Mouse (Mus musculus) neural tube, embryonic 11.5 days (tissue): ENCODE data around the gene Slc9a3. TPM values are rescaled to one million over a fixed set of nuclear protein-coding genes. Genes with fewer than 3 reads are reported as not detected.

Experiments
- ATAC-seq: fragments of 200-750 bp; cut with Nextera tagmentation; 2 replicates; pipeline ENCODE4 v1.8.0; 2017; ENCODE audit warnings: moderate number of reproducible peaks, mild to moderate bottlenecking, moderate TSS enrichment, moderate library complexity; ENCODE audit not compliant: insufficient read depth, low FRiP score, low TSS enrichment
- DNase-seq: peaks from one replicate; pipeline ENCODE4 v3.0.0-alpha.2; 2015; ENCODE audit warnings: low spot score
- H3K27ac ChIP-seq: fragments of 300-500 bp; sonication (generic); 2 replicates; pipeline ENCODE4 v1.5.1; 2014; ENCODE audit warnings: low read depth, mild to moderate bottlenecking, low read length
- H3K27me3 ChIP-seq: fragments of 300-500 bp; sonication (generic); 2 replicates; pipeline ENCODE4 v1.6.1; 2014; ENCODE audit warnings: mild to moderate bottlenecking, low read length, mixed read lengths; ENCODE audit not compliant: control insufficient read depth, insufficient read depth
- H3K36me3 ChIP-seq: fragments of 300-500 bp; sonication (generic); 2 replicates; pipeline ENCODE4 v1.6.1; 2014; ENCODE audit warnings: mild to moderate bottlenecking, low read length, moderate library complexity, mixed read lengths; ENCODE audit not compliant: control insufficient read depth, insufficient read depth
- H3K4me1 ChIP-seq: fragments of 300-500 bp; sonication (generic); 2 replicates; pipeline ENCODE4 v1.6.1; 2014; ENCODE audit warnings: low read length, mixed read lengths; ENCODE audit not compliant: control insufficient read depth, insufficient read depth
- H3K4me2 ChIP-seq: fragments of 300-500 bp; sonication (generic); 2 replicates; pipeline ENCODE4 v1.6.1; 2014; ENCODE audit warnings: low read depth, mild to moderate bottlenecking, moderate library complexity
- H3K4me3 ChIP-seq: fragments of 300-500 bp; sonication (generic); 2 replicates; pipeline ENCODE4 v1.5.1; 2014; ENCODE audit warnings: low read depth, low read length
- H3K9ac ChIP-seq: fragments of 300-500 bp; sonication (generic); 2 replicates; pipeline ENCODE4 v1.6.1; 2014; ENCODE audit warnings: mild to moderate bottlenecking, low read length
- H3K9me3 ChIP-seq: fragments of 300-500 bp; sonication (generic); 2 replicates; pipeline ENCODE4 v1.6.1; 2016; ENCODE audit warnings: low read length; ENCODE audit not compliant: control insufficient read depth
- WGBS: fragments of 180-500 bp; shearing (Covaris S2); extraction: QIAGEN DNeasy Blood & Tissue Kit; methylation state at CpG from one replicate; pipeline ENCODE4 v1.1.7; 2014; 5-methylcytosine and 5-hydroxymethylcytosine counted together
- polyA plus RNA-seq: library from polyadenylated mRNA; unstranded; fragments of >200 nt; fragmentation: Nextera tagmentation; extraction: Ambion mirVana; gene quantifications from 2 replicates; pipeline ENCODE4 v1.2.1, GENCODE M21; 2014

The Slc9a3 gene
- polyA plus RNA-seq, 1 experiment from 2014 or later = not detected

DNA sequence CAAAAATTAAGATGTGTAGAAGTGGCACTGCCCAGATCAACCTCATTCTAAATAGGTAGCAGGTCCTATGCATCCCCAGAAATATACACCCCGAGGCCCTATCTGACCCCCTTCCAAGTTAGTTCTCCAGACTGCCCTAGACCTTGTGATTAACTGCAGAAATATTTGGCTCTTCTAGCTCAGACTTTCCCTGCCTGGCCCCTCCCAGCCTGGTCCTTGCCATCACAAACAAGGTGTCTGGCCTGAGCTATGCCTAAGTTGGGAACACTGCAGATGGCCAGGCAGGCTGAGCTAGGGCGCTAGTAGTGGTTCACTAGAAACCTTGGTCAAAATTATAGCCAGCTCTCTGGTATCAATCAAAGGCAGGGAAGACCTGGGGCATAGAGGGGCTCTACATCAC is 46.2 kb downstream of the Slc9a3 start:
- Histone ChIP-seq H3K36me3 (0 out of 2 replicates have a peak, but pooled peaks cover 2% of the 10 kb centered on the region), H3K4me2 (no peak overlapping the region), H3K9ac (no peak overlapping the region), H3K27me3 (no peaks in the 10 kb centered on the region), H3K27ac (no peak overlapping the region), H3K4me1 (no peaks in the 10 kb centered on the region), H3K9me3 (no peaks in the 10 kb centered on the region), H3K4me3 (0 out of 2 replicates have a peak overlapping the region, but pooled peaks have one; percentile 37)
- 80% methylated on average over 2 of the region's 2 CpGs for WGBS
- DNase-seq (no peak), ATAC-seq (peak; percentile 14; the same call in 1 of the 2 replicates)

DNA sequence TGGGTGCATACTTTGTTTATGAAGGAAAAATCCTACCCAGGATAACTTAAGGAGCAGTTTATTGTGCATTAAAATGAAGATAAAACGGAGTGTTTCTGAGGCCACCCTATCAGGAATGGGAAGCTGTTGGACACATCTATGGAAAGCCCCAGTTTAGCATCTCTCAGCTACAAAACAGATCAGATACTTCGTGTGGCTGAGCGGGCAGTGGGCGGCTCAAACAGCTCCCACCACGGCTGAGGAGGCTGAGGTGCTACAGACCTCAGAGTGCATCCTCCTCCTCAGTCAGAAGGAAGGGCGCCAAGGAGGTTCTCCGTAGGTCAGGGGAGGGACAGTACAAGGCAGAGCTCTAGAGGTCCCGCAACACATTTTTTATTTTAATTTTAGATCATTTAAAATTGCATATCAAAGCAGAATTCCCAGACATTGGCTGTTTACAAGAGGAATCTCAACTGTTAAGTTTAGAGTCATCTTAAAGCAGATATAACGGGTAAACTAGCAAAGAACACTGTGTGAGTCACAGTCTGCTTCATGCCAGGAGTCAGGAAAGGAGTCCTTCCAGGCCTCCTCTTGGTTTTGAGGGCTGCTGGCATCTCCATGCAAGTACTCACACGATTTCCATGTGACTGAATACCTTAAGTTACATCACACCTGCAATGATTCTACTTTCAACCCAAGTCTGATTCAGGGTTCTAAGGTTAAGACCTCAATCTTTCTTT is 48.3 kb downstream of the Slc9a3 start:
- H3K27ac ChIP-seq = no peak overlapping the region
- H3K4me3 ChIP-seq = no peak overlapping the region
- no peak overlapping the region for H3K9ac ChIP-seq
- ATAC-seq (no peak), DNase-seq (no peak)
- H3K36me3 ChIP-seq = peaks cover 4% of the 10 kb centered on the region; the same call in 1 of the 2 replicates
- H3K27me3 ChIP-seq = no peaks in the 10 kb centered on the region
- no peaks in the 10 kb centered on the region for H3K9me3 ChIP-seq
- H3K4me2 ChIP-seq = no peak overlapping the region
- 90% methylated on average over 10 of the region's 10 CpGs for WGBS
- no peaks in the 10 kb centered on the region for H3K4me1 ChIP-seq

- no peak overlapping the region for H3K4me2 ChIP-seq
- H3K9me3 ChIP-seq = no peaks in the 10 kb centered on the region
- H3K9ac ChIP-seq = no peak overlapping the region
- DNase-seq = no peak
- H3K4me3 ChIP-seq = no peak overlapping the region
- H3K27ac ChIP-seq = no peak overlapping the region
- no peaks in the 10 kb centered on the region for H3K4me1 ChIP-seq
- WGBS = 92% methylated on average over 5 of the region's 5 CpGs
- H3K36me3 ChIP-seq = peaks cover 4% of the 10 kb centered on the region; the same call in 1 of the 2 replicates
- ATAC-seq = no peak
- H3K27me3 ChIP-seq = no peaks in the 10 kb centered on the region
Observed at GRCm38 (mm10) chr13:74172036-74172435, 50.8 kb downstream of the Slc9a3 start.

GRCm38 (mm10) chr13:74183011-74183695 is 61.9 kb downstream of the Slc9a3 start:
- Histone ChIP-seq H3K36me3 (peaks cover 6% of the 10 kb centered on the region), H3K27ac (no peak overlapping the region), H3K9me3 (no peaks in the 10 kb centered on the region), H3K4me3 (no peak overlapping the region), H3K4me2 (no peak overlapping the region), H3K4me1 (no peaks in the 10 kb centered on the region), H3K27me3 (no peaks in the 10 kb centered on the region), H3K9ac (no peak overlapping the region)
- WGBS = 90% methylated on average over 5 of the region's 5 CpGs
- ATAC-seq (no peak), DNase-seq (no peak)

- Histone ChIP-seq H3K4me1 (no peaks in the 10 kb centered on the region), H3K9ac (no peak overlapping the region), H3K4me3 (no peak overlapping the region), H3K27ac (no peak overlapping the region), H3K36me3 (peaks cover 5% of the 10 kb centered on the region; the same call in 1 of the 2 replicates), H3K27me3 (no peaks in the 10 kb centered on the region), H3K9me3 (no peaks in the 10 kb centered on the region), H3K4me2 (no peak overlapping the region)
- WGBS = 91% methylated on average over 6 of the region's 6 CpGs
- no peak for DNase-seq
- ATAC-seq = no peak
Observed at GRCm38 (mm10) chr13:74192613-74193012, 71.4 kb downstream of the Slc9a3 start.

- no peak overlapping the region for H3K4me2 ChIP-seq
- H3K27me3 ChIP-seq = no peaks in the 10 kb centered on the region
- ATAC-seq (no peak), DNase-seq (no peak)
- peaks cover 5% of the 10 kb centered on the region for H3K36me3 ChIP-seq
- no peaks in the 10 kb centered on the region for H3K4me1 ChIP-seq
- H3K4me3 ChIP-seq = no peak overlapping the region
- no peak overlapping the region for H3K27ac ChIP-seq
- H3K9me3 ChIP-seq = no peaks in the 10 kb centered on the region
- WGBS = 79% methylated on average over 3 of the region's 3 CpGs
- H3K9ac ChIP-seq = no peak overlapping the region
Observed at GRCm38 (mm10) chr13:74196451-74196850, 75.2 kb downstream of the Slc9a3 start.

DNA sequence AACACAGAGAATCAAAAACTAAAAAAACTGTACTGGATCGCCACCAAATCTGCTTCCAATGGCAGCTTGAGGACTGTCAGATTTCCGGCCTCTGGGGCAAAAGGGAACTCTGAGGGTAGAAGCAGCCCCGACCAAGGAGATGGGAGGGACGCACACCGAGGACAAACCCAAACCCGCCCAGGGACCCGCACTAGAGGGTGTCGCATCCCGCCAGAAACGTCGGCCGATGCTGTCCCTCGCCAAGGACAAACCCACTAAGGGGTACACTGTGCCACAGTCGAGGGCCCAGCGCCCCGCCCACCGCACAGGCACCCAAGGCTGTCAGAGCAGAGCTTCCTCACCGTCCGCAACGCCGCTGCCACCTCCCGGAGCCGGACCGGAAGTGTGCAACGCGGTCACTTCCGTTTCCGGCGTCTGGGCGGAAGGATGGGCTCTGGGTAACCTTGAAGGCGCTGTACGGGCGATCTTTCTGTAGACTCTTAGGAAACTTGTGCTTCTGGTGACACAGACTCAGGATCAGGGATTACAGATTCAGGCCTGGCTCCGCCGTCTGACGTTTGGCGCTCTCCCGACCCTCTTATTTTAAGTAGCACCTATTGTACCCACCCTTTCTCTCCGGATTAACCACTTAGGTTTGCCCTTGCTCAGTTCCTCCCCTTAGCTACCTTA is 87.2 kb downstream of the Slc9a3 start, which contains the start of gene Exoc3:
Exoc3 (minus strand) TSS at position 416 of the 669 bp plus-strand sequence.
- peak within 1 kb of the TSS; percentile 74 for H3K4me3 ChIP-seq
- DNase-seq = peak; percentile 92
- peak within 1 kb of the TSS; percentile 86 for H3K4me2 ChIP-seq
- H3K27me3 ChIP-seq = no peaks in the 10 kb centered on the region
- H3K27ac ChIP-seq = peak within 1 kb of the TSS; percentile 51
- peaks cover 12% of the 10 kb centered on the region for H3K4me1 ChIP-seq
- peak; percentile 98 for ATAC-seq
- no peaks in the 10 kb centered on the region for H3K36me3 ChIP-seq
- H3K9ac ChIP-seq = peak within 1 kb of the TSS; percentile 74
- H3K9me3 ChIP-seq = no peaks in the 10 kb centered on the region
- 0% methylated on average over 39 of the region's 39 CpGs for WGBS

DNA sequence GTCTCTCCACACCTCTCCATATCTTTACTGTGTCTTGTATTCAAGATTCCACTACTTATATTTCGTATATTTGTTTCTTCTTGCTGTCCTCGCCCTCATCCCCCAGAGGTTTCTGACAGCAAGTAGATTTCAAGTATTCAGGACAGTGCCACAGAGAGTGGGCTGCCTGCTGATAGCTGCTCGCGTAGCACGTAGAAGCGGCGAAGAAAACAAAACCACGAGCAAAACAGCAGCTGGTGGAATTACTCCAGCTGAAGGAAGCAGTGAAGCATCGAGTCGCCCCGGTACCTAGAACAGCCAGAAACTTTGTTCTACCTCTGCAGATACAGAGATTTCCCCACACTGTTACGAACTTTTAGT is 87.7 kb downstream of the Slc9a3 start:
- Histone ChIP-seq H3K4me1 (peaks cover 12% of the 10 kb centered on the region), H3K9me3 (no peaks in the 10 kb centered on the region), H3K27me3 (no peaks in the 10 kb centered on the region), H3K4me3 (peak overlapping the region; percentile 74), H3K9ac (peak overlapping the region; percentile 74), H3K36me3 (no peaks in the 10 kb centered on the region), H3K27ac (peak overlapping the region; percentile 51), H3K4me2 (peak overlapping the region; percentile 86)
- ATAC-seq (peak; percentile 21), DNase-seq (no peak)
- 19% methylated on average over 12 of the region's 12 CpGs for WGBS
